Mouse (Mus musculus) C2C12 (cell line): ENCODE data around the gene Arid3b. TPM values are rescaled to one million over a fixed set of nuclear protein-coding genes. Genes with fewer than 3 reads are reported as not detected.

Source experiments
- H3K27me3 ChIP-seq: one replicate; pipeline ENCODE4 v1.6.1; 2011; ENCODE audit not compliant: control insufficient read depth, insufficient read depth, insufficient read length
- H3K36me3 ChIP-seq: one replicate; pipeline ENCODE4 v1.6.1; 2011; ENCODE audit not compliant: control insufficient read depth, insufficient read depth
- H3K4me3 ChIP-seq: one replicate; pipeline ENCODE4 v1.5.1; 2011; ENCODE audit warnings: mild to moderate bottlenecking, control low read depth; ENCODE audit not compliant: poor library complexity, insufficient read depth, severe bottlenecking
- H3K79me2 ChIP-seq: one replicate; pipeline ENCODE4 v1.6.1; 2011; ENCODE audit not compliant: control insufficient read depth, insufficient read depth
- H3K79me3 ChIP-seq: one replicate; pipeline ENCODE4 v1.6.1; 2011; ENCODE audit warnings: low read depth, control low read depth
- H3ac ChIP-seq: one replicate; pipeline ENCODE3; 2011; ENCODE audit warnings: low read depth; ENCODE audit not compliant: control insufficient read depth, insufficient read length
- CEBPB ChIP-seq: IDR thresholded peaks from one replicate; pipeline ENCODE4 v1.6.1; 2011; ENCODE audit warnings: low read depth, mild to moderate bottlenecking, control low read depth, moderate library complexity
- CTCF ChIP-seq: IDR thresholded peaks from one replicate; pipeline ENCODE4 v1.5.1; 2011; ENCODE audit not compliant: control insufficient read depth, insufficient read depth, insufficient read length
- FOSL1 ChIP-seq: IDR thresholded peaks from one replicate; pipeline ENCODE4 v1.8.0; 2011; ENCODE audit warnings: mild to moderate bottlenecking, low read length; ENCODE audit not compliant: poor library complexity, insufficient read depth, severe bottlenecking
- MAX ChIP-seq: IDR thresholded peaks from one replicate; pipeline ENCODE4 v1.6.1; 2011; ENCODE audit warnings: mild to moderate bottlenecking, control low read depth
- MYOD1 ChIP-seq: IDR thresholded peaks from one replicate; pipeline ENCODE4 v1.6.1; 2011; ENCODE audit warnings: low read depth; ENCODE audit not compliant: control insufficient read depth, insufficient read length
- MYOG ChIP-seq: IDR thresholded peaks from one replicate; pipeline ENCODE4 v1.6.1; 2011; ENCODE audit not compliant: control insufficient read depth, insufficient read length; ENCODE audit errors: extremely low read depth
- USF1 ChIP-seq: IDR thresholded peaks from one replicate; pipeline ENCODE4 v1.6.1; 2011; ENCODE audit warnings: low read depth, mild to moderate bottlenecking, control low read depth, moderate library complexity
- polyA plus RNA-seq: library from polyadenylated mRNA; unstranded; fragments of >200 nt; fragmentation: generic; extraction: Trizol; gene quantifications from one replicate; pipeline ENCODE4 v1.2.1, GENCODE M21; 2012; ENCODE audit warnings: missing spikeins

Arid3b gene
- polyA plus RNA-seq, 1 experiment: 0.87 TPM

DNA sequence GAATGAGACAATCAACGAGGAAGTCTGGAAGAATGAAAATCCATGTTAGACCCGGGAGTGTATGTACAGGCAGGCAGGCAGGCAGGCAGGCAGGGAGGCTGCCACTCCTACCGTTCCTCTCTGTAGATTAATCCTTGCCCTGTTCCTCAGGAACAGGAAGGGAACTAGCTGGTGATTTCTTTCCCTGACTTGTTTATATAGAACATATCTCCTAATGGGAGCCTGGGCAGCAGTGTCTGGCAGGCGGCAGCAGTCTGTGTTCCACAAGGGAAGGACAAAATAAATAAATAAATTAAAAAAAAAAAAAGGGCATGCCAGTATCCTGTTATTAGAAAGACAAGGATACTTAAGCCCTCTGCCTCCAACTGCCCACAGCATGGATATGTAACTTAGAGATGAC is 32.8 kb downstream of the Arid3b start:
- H3K36me3 ChIP-seq: no peaks in the 10 kb centered on the region
- no peaks in the 10 kb centered on the region for H3K27me3 ChIP-seq
- no peaks in the 10 kb centered on the region for H3K79me2 ChIP-seq
- TF ChIP-seq MAX: no peak
- no peak for TF ChIP-seq MYOD1
- TF ChIP-seq USF1: no peak
- no peak for TF ChIP-seq MYOG
- H3K4me3 ChIP-seq: no peak overlapping the region
- no peak overlapping the region for H3ac ChIP-seq
- H3K79me3 ChIP-seq: no peaks in the 10 kb centered on the region

DNA sequence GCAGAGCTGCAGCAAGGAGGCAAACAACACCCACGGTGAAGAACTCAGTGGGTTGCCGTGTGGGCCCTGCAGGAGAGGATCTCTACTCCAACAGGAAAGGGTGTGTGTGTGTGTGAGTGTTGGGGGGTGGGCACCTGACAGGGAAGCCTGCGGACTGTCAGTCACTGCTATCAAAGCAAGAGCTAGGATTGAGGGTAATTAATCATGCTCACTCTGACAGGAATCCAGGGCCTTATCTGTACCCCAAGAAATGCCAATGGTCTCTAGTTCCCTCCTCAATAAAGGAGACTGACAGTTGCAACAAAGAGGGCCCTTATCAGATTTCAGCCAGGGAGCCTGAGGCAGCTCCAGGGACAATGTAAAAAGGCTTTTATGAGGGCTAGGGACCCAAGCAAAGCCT is 33.5 kb downstream of the Arid3b start:
- no peak overlapping the region for H3ac ChIP-seq
- no peaks in the 10 kb centered on the region for H3K79me3 ChIP-seq
- H3K36me3 ChIP-seq: no peaks in the 10 kb centered on the region
- no peak overlapping the region for H3K4me3 ChIP-seq
- TF ChIP-seq CTCF (no peak), CEBPB (no peak), USF1 (no peak), MYOG (no peak), MYOD1 (no peak), MAX (no peak), FOSL1 (no peak)
- no peaks in the 10 kb centered on the region for H3K79me2 ChIP-seq
- H3K27me3 ChIP-seq: no peaks in the 10 kb centered on the region

- Histone ChIP-seq H3K79me2 (no peaks in the 10 kb centered on the region), H3K4me3 (no peak overlapping the region), H3K36me3 (no peaks in the 10 kb centered on the region), H3ac (no peak overlapping the region), H3K79me3 (no peaks in the 10 kb centered on the region), H3K27me3 (no peaks in the 10 kb centered on the region)
- no peak for TF ChIP-seq MYOD1
- TF ChIP-seq CEBPB: no peak
Measured at GRCm38 (mm10) chr9:57800325-57800975, 36.1 kb downstream of the Arid3b start.

GRCm38 (mm10) chr9:57798725-57799253 is 37.8 kb downstream of the Arid3b start:
- Histone ChIP-seq H3K79me2 (no peaks in the 10 kb centered on the region), H3ac (no peak overlapping the region), H3K79me3 (no peaks in the 10 kb centered on the region), H3K27me3 (no peaks in the 10 kb centered on the region), H3K4me3 (no peak overlapping the region), H3K36me3 (no peaks in the 10 kb centered on the region)
- TF ChIP-seq MAX: no peak
- TF ChIP-seq MYOD1: no peak
- no peak for TF ChIP-seq CEBPB
- TF ChIP-seq MYOG: no peak
- no peak for TF ChIP-seq USF1
- TF ChIP-seq CTCF: no peak
- TF ChIP-seq FOSL1: no peak

DNA sequence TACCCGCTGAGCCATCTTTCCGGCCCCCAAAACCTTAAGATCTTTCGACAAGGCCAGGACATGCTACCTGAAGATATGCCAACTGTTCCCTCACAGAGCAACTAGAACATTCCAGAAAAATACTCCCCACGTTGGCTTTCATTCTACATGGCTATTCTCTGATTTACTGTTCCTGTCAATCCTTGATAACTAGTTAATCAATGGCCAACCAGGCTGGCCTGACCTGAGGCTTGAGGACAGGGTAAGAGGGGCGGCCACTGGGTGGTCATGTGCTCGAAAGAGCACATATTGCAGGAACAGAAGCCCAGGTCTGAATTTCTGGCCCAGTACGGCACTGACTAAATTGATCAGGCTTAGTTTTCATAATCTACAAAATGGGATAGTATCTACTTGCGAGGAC is 39.1 kb downstream of the Arid3b start:
- Histone ChIP-seq H3K79me2 (no peaks in the 10 kb centered on the region), H3K36me3 (no peaks in the 10 kb centered on the region), H3K79me3 (no peaks in the 10 kb centered on the region), H3ac (no peak overlapping the region), H3K4me3 (no peak overlapping the region), H3K27me3 (no peaks in the 10 kb centered on the region)
- TF ChIP-seq CEBPB (no peak), USF1 (no peak), FOSL1 (no peak), MAX (no peak), MYOD1 (no peak), CTCF (no peak), MYOG (no peak)

GRCm38 (mm10) chr9:57789733-57790132 is 46.9 kb downstream of the Arid3b start:
- H3K79me2 ChIP-seq: no peaks in the 10 kb centered on the region
- no peaks in the 10 kb centered on the region for H3K79me3 ChIP-seq
- H3K27me3 ChIP-seq: no peaks in the 10 kb centered on the region
- no peak overlapping the region for H3K4me3 ChIP-seq
- no peak for TF ChIP-seq MYOG
- TF ChIP-seq USF1: no peak
- TF ChIP-seq FOSL1: no peak
- TF ChIP-seq MYOD1: no peak
- no peak for TF ChIP-seq CTCF
- no peak for TF ChIP-seq MAX
- H3K36me3 ChIP-seq: no peaks in the 10 kb centered on the region
- H3ac ChIP-seq: no peak overlapping the region
